Mouse (Mus musculus) kidney, adult 2 months (tissue): Measurements from ENCODE around the gene Olfr796. TPM values are rescaled to one million over a fixed set of nuclear protein-coding genes. Genes with fewer than 3 reads are reported as not detected.

Source experiments
- DNase-seq: peaks from one replicate; pipeline ENCODE4 v3.0.0; 2021
- H3K27ac ChIP-seq: fragments of 200-500 bp; 2 replicates; pipeline ENCODE4 v1.5.1; 2012; ENCODE audit warnings: low read depth, low read length, control low read depth, inconsistent platforms; ENCODE audit not compliant: insufficient read depth
- H3K27me3 ChIP-seq: fragments of 200-500 bp; replicated peaks from 2 replicates; pipeline ENCODE4 v1.6.1; 2012; ENCODE audit warnings: mild to moderate bottlenecking, moderate library complexity, low read length, inconsistent platforms; ENCODE audit not compliant: control insufficient read depth, insufficient read depth
- H3K36me3 ChIP-seq: fragments of 200-500 bp; 2 replicates; pipeline ENCODE4 v1.6.1; 2012; ENCODE audit warnings: mild to moderate bottlenecking, moderate library complexity, low read length, inconsistent platforms; ENCODE audit not compliant: control insufficient read depth, insufficient read depth
- H3K4me1 ChIP-seq: fragments of 200-500 bp; 2 replicates; pipeline ENCODE4 v1.6.1; 2011; ENCODE audit warnings: low read length; ENCODE audit not compliant: control insufficient read depth, insufficient read depth
- H3K4me3 ChIP-seq: fragments of 200-500 bp; 2 replicates; pipeline ENCODE4 v1.5.1; 2011; ENCODE audit warnings: mild to moderate bottlenecking, low read depth, low read length, control low read depth; ENCODE audit not compliant: insufficient read depth
- CTCF ChIP-seq: fragments of 200-500 bp; conservative IDR thresholded peaks from 2 replicates; pipeline ENCODE4 v1.5.1; 2011; ENCODE audit warnings: low read depth, mild to moderate bottlenecking, control low read depth, low read length, moderate library complexity, mixed read lengths; ENCODE audit not compliant: insufficient read depth, insufficient read length
- POLR2A ChIP-seq: fragments of 200-500 bp; IDR thresholded peaks from one replicate; pipeline ENCODE4 v1.6.1; 2011; ENCODE audit warnings: low read depth, low read length, control low read depth
- WGBS: fragments of 180-500 bp; shearing (Covaris S2); methylation state at CpG from one replicate; pipeline ENCODE4 v1.1.7; 2018; 5-methylcytosine and 5-hydroxymethylcytosine counted together
- polyA plus RNA-seq: library from polyadenylated mRNA; depleted of rRNA; stranded (reverse); fragments of >200 nt; gene quantifications from 2 replicates; pipeline ENCODE4 v1.2.3, GENCODE M21; 2012; rRNA removed

The Olfr796 gene
- polyA plus RNA-seq, 1 experiment: not detected

GRCm38 (mm10) chr10:129577066-129577465 lies 35.3 kb downstream of the Olfr796 start:
- TF ChIP-seq CTCF (no peak), POLR2A (no peak)
- WGBS: 36% methylated on average over 1 of the region's 1 CpGs
- no peak overlapping the region for H3K27ac ChIP-seq
- no peak overlapping the region for H3K4me3 ChIP-seq
- no peaks in the 10 kb centered on the region for H3K36me3 ChIP-seq
- H3K27me3 ChIP-seq: no peaks in the 10 kb centered on the region
- no peak for DNase-seq
- H3K4me1 ChIP-seq: no peaks in the 10 kb centered on the region

GRCm38 (mm10) chr10:129567355-129567754 lies 45.0 kb downstream of the Olfr796 start, which contains the start of gene Olfr794:
Olfr794 (plus strand) TSS chr10:129567655.
- Histone ChIP-seq H3K4me3 (no peak within 1 kb of the TSS), H3K27me3 (no peaks in the 10 kb centered on the region), H3K27ac (no peak within 1 kb of the TSS), H3K36me3 (no peaks in the 10 kb centered on the region), H3K4me1 (no peaks in the 10 kb centered on the region)
- 66% methylated on average over 2 of the region's 2 CpGs for WGBS
- DNase-seq: no peak
- no peak for TF ChIP-seq CTCF
- no peak for TF ChIP-seq POLR2A

Other genes with a start within 250 kb of the Olfr796 start
- not detected in 2 replicates for gene Olfr784, start 228.5 kb downstream of the Olfr796 start, polyA plus RNA-seq
- not detected in 2 replicates for gene Olfr785, start 207.1 kb downstream of the Olfr796 start, polyA plus RNA-seq
- gene Olfr786, start 185.3 kb downstream of the Olfr796 start, polyA plus RNA-seq: not detected in 2 replicates
- gene Olfr787, start 150.7 kb downstream of the Olfr796 start, polyA plus RNA-seq: not detected in 2 replicates
- not detected in 2 replicates for gene Olfr788, start 141.6 kb downstream of the Olfr796 start, polyA plus RNA-seq
- gene Olfr789, start 127.8 kb downstream of the Olfr796 start, polyA plus RNA-seq: not detected in 2 replicates
- not detected in 2 replicates for gene Olfr790, start 114.1 kb downstream of the Olfr796 start, polyA plus RNA-seq
- not detected in 2 replicates for gene Olfr791, start 90.8 kb downstream of the Olfr796 start, polyA plus RNA-seq
- not detected in 2 replicates for gene Olfr792, start 73.4 kb downstream of the Olfr796 start, polyA plus RNA-seq
- not detected in 2 replicates for gene Olfr794, start 44.9 kb downstream of the Olfr796 start, polyA plus RNA-seq
- gene Olfr798, start 15.4 kb upstream of the Olfr796 start, polyA plus RNA-seq: not detected in 2 replicates
- gene Olfr799, start 24.9 kb upstream of the Olfr796 start, polyA plus RNA-seq: not detected in 2 replicates
- gene Olfr800, start 45.1 kb upstream of the Olfr796 start, polyA plus RNA-seq: not detected in 2 replicates
- gene Olfr801, start 61.3 kb upstream of the Olfr796 start, polyA plus RNA-seq: not detected in 2 replicates
- not detected in 2 replicates for gene Olfr802, start 75.6 kb upstream of the Olfr796 start, polyA plus RNA-seq
- gene Olfr803, start 81.7 kb upstream of the Olfr796 start, polyA plus RNA-seq: not detected in 2 replicates
- not detected in 2 replicates for gene Olfr804, start 90.6 kb upstream of the Olfr796 start, polyA plus RNA-seq
- gene Olfr805, start 116.8 kb upstream of the Olfr796 start, polyA plus RNA-seq: not detected in 2 replicates
- gene Olfr806, start 129.4 kb upstream of the Olfr796 start, polyA plus RNA-seq: not detected in 2 replicates
- not detected in 2 replicates for gene Olfr807, start 145.2 kb upstream of the Olfr796 start, polyA plus RNA-seq
- not detected in 2 replicates for gene Olfr808, start 152.9 kb upstream of the Olfr796 start, polyA plus RNA-seq
- not detected in 2 replicates for gene Olfr809, start 162.1 kb upstream of the Olfr796 start, polyA plus RNA-seq
- gene Olfr810, start 182.3 kb upstream of the Olfr796 start, polyA plus RNA-seq: not detected in 2 replicates
- gene Olfr811, start 191.8 kb upstream of the Olfr796 start, polyA plus RNA-seq: not detected in 2 replicates
- not detected in 2 replicates for gene Olfr812, start 233.5 kb upstream of the Olfr796 start, polyA plus RNA-seq
- not detected in 2 replicates for gene Olfr813, start 242.8 kb upstream of the Olfr796 start, polyA plus RNA-seq